Mouse (Mus musculus) midbrain, embryonic 12.5 days (tissue): Measurements from ENCODE around the gene Krt31. TPM values are rescaled to one million over a fixed set of nuclear protein-coding genes. Genes with fewer than 3 reads are reported as not detected.

ENCODE experiments used
- ATAC-seq: fragments of 200-750 bp; cut with Nextera tagmentation; 2 replicates; pipeline ENCODE4 v1.8.0; 2017; ENCODE audit warnings: low read depth, moderate TSS enrichment, moderate library complexity; ENCODE audit not compliant: low FRiP score
- H3K27ac ChIP-seq: fragments of 300-500 bp; sonication (generic); replicated peaks from 2 replicates; pipeline ENCODE4 v1.5.1; 2016; ENCODE audit warnings: mild to moderate bottlenecking
- H3K27me3 ChIP-seq: fragments of 300-500 bp; sonication (generic); 2 replicates; pipeline ENCODE4 v1.6.1; 2016; ENCODE audit warnings: mild to moderate bottlenecking
- H3K36me3 ChIP-seq: fragments of 300-500 bp; sonication (generic); 2 replicates; pipeline ENCODE4 v1.6.1; 2016
- H3K4me1 ChIP-seq: fragments of 300-500 bp; sonication (generic); 2 replicates; pipeline ENCODE4 v1.6.1; 2016
- H3K4me2 ChIP-seq: fragments of 300-500 bp; sonication (generic); replicated peaks from 2 replicates; pipeline ENCODE4 v1.6.1; 2016; ENCODE audit warnings: mild to moderate bottlenecking, moderate library complexity
- H3K4me3 ChIP-seq: fragments of 300-500 bp; sonication (generic); 2 replicates; pipeline ENCODE4 v1.5.1; 2016; ENCODE audit warnings: mild to moderate bottlenecking
- H3K9ac ChIP-seq: fragments of 300-500 bp; sonication (generic); replicated peaks from 2 replicates; pipeline ENCODE4 v1.6.1; 2016; ENCODE audit warnings: mild to moderate bottlenecking, moderate library complexity
- H3K9me3 ChIP-seq: fragments of 300-500 bp; sonication (generic); 2 replicates; pipeline ENCODE4 v1.6.1; 2016; ENCODE audit warnings: mild to moderate bottlenecking
- WGBS: fragments of 180-500 bp; shearing (Covaris S2); methylation state at CpG from one replicate; pipeline ENCODE4 v1.1.7; 2016; 5-methylcytosine and 5-hydroxymethylcytosine counted together
- polyA plus RNA-seq: library from polyadenylated mRNA; unstranded; fragments of >200 nt; fragmentation: Nextera tagmentation; extraction: Ambion mirVana; gene quantifications from 2 replicates; pipeline ENCODE4 v1.2.1, GENCODE M21; 2016

Krt31 gene
- polyA plus RNA-seq, 1 experiment from 2014 or later = not detected

GRCm38 (mm10) chr11:100046303-100046866 lies 4.0 kb downstream of the Krt31 start:
- Histone ChIP-seq H3K4me2 (no peak overlapping the region), H3K9ac (no peak overlapping the region), H3K27me3 (no peaks in the 10 kb centered on the region), H3K4me1 (no peaks in the 10 kb centered on the region), H3K9me3 (no peaks in the 10 kb centered on the region), H3K27ac (no peak overlapping the region), H3K36me3 (no peaks in the 10 kb centered on the region), H3K4me3 (no peak overlapping the region)
- no peak for ATAC-seq
- 90% methylated on average over 6 of the region's 6 CpGs for WGBS

DNA sequence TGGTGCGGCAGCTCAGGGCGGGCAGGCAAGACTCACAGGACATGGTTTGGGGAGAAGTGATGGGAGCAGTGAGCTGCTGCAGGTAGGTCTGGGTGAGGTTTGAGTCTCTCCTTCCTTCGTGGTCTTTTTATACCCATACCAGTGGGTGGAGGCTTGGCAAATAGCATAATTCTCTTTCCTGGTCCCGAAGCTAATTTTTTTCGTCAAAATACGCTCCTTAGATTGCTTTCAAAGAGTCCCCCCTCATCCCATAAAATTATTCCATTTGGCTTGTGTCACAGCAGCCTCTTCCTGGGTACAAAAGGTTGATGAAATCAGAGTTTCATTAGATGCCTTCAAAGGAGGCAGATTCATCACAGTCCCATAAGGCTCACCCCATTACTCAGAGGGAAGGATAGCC lies 8.9 kb downstream of the Krt31 start, which contains the start of gene Krt34:
TSS of gene Krt34 (minus strand) at position 101 of the 400 bp plus-strand sequence.
- no peak for ATAC-seq
- Histone ChIP-seq H3K27ac (no peak within 1 kb of the TSS), H3K27me3 (no peaks in the 10 kb centered on the region), H3K4me1 (no peaks in the 10 kb centered on the region), H3K9ac (no peak within 1 kb of the TSS), H3K9me3 (no peaks in the 10 kb centered on the region), H3K4me2 (no peak within 1 kb of the TSS), H3K36me3 (no peaks in the 10 kb centered on the region), H3K4me3 (no peak within 1 kb of the TSS)
- 88% methylated on average over 6 of the region's 6 CpGs for WGBS

GRCm38 (mm10) chr11:100029768-100030167 lies 20.6 kb downstream of the Krt31 start, which contains the start of gene Krt33b:
Gene Krt33b (minus strand): TSS chr11:100029868.
- ATAC-seq = no peak
- H3K9ac ChIP-seq = no peak within 1 kb of the TSS

DNA sequence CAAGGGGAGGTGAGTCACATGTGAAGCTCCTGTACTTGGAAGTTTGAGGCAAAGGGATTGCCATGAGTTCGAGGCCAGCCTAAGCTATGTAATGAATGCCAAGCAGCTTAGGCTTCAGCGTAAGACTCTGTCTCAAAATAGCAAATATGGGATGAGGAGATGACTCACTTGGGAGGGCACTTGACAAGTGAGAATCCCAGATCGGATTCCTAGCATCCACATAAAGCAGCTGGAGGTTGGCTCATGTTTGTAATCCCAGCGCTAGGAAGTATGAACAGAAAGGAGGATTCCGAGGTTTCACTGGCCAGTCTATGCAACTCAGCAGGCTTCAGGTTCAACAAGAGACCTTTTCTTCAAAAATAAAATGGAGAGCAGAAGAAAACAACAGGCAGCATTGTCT lies 28.9 kb downstream of the Krt31 start:
- Histone ChIP-seq H3K4me3 (no peak overlapping the region), H3K36me3 (no peaks in the 10 kb centered on the region), H3K4me1 (no peaks in the 10 kb centered on the region), H3K27ac (no peak overlapping the region), H3K4me2 (no peak overlapping the region), H3K9ac (no peak overlapping the region), H3K27me3 (no peaks in the 10 kb centered on the region), H3K9me3 (no peaks in the 10 kb centered on the region)
- 82% methylated on average over 5 of the region's 5 CpGs for WGBS
- no peak for ATAC-seq

More at GRCm38 (mm10) chr11:100029768-100030167, 20.6 kb downstream of the Krt31 start, which contains the start of gene Krt33b:
- no peaks in the 10 kb centered on the region for H3K36me3 ChIP-seq
- WGBS = 87% methylated on average over 6 of the region's 6 CpGs
- H3K4me3 ChIP-seq = no peak within 1 kb of the TSS
- H3K4me2 ChIP-seq = no peak within 1 kb of the TSS
- H3K4me1 ChIP-seq = no peaks in the 10 kb centered on the region
- no peaks in the 10 kb centered on the region for H3K27me3 ChIP-seq
- no peaks in the 10 kb centered on the region for H3K9me3 ChIP-seq
- no peak within 1 kb of the TSS for H3K27ac ChIP-seq

DNA sequence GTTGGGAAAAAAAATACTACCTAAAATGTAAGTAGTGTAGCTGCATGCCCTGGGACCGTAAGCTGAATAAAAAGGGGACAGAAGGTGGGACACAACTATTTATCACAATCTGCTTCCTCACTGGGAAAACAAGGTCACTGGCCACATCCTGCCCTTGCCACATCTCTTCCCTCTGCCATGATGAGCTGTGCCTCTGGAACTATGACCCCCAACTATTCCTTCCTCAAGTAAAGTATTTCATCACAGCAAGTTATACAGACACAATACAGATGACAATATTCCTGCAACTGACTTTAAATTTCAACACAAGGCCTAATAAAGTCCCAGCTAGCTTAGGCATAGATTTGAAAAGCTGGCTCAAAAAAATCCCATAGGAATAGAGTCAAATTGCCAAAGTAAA lies 30.9 kb downstream of the Krt31 start:
- Histone ChIP-seq H3K27me3 (no peaks in the 10 kb centered on the region), H3K27ac (no peak overlapping the region), H3K4me1 (no peaks in the 10 kb centered on the region), H3K4me3 (no peak overlapping the region), H3K4me2 (no peak overlapping the region), H3K9ac (no peak overlapping the region), H3K9me3 (no peaks in the 10 kb centered on the region), H3K36me3 (no peaks in the 10 kb centered on the region)
- ATAC-seq = no peak
- 92% methylated on average over 1 of the region's 1 CpGs for WGBS

DNA sequence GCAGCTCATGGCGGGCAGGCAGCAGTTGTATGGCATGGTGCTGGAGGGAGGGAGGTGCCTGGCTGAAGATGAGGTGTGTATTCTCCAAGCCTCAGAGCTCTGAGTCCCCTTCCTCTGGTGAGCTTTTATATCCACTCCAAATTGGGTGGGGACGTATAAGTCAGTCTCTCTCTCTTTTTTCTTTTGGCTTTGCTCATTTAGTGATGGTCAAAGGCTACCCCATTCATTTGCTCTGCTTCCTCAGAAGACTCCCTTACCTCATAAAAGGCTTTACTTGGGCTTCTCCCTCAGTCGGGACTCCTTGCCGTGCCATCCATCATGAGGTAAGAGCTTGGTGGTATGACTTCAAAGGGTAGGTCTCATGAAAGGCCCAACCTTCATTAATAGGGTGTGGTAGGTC lies 34.2 kb downstream of the Krt31 start, which contains the start of gene Krt33a:
TSS of gene Krt33a (minus strand) at position 101 of the 400 bp plus-strand sequence.
- H3K36me3 ChIP-seq = no peaks in the 10 kb centered on the region
- H3K27me3 ChIP-seq = no peaks in the 10 kb centered on the region
- H3K4me1 ChIP-seq = no peaks in the 10 kb centered on the region
- no peaks in the 10 kb centered on the region for H3K9me3 ChIP-seq
- 90% methylated on average over 4 of the region's 4 CpGs for WGBS
- no peak within 1 kb of the TSS for H3K9ac ChIP-seq
- no peak within 1 kb of the TSS for H3K4me2 ChIP-seq
- H3K4me3 ChIP-seq = no peak within 1 kb of the TSS
- no peak within 1 kb of the TSS for H3K27ac ChIP-seq
- ATAC-seq = no peak

DNA sequence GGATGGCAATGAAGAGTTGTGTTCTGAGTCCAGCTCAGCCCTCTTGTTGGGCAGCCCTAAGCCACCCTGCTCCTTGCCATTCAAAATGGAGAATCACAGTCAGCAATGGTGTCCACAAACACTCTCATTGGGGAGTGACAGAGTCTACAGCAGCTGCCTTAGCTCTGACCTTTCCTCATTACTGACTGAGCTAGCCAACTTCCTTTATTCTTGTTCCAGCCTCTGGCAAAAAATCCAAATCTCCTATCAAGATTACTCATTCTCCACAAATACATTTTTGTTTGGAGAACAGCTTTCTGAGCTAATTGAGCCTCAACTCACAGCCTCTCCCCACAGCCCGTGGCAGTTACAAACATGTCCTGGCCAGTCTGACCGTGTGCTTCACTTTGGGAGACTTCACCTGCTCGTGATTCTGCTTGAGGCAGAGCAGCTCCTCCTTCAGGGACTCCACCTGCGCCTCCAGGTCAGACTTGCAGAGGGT lies 36.6 kb downstream of the Krt31 start:
- Histone ChIP-seq H3K9ac (no peak overlapping the region), H3K36me3 (no peaks in the 10 kb centered on the region), H3K4me1 (no peaks in the 10 kb centered on the region), H3K9me3 (no peaks in the 10 kb centered on the region), H3K27ac (no peak overlapping the region), H3K4me3 (no peak overlapping the region), H3K27me3 (no peaks in the 10 kb centered on the region), H3K4me2 (no peak overlapping the region)
- WGBS = 76% methylated on average over 4 of the region's 4 CpGs
- no peak for ATAC-seq

GRCm38 (mm10) chr11:100010682-100011081 lies 39.7 kb downstream of the Krt31 start:
- no peak overlapping the region for H3K4me3 ChIP-seq
- no peaks in the 10 kb centered on the region for H3K36me3 ChIP-seq
- no peak overlapping the region for H3K9ac ChIP-seq
- no peak overlapping the region for H3K4me2 ChIP-seq
- H3K27me3 ChIP-seq = no peaks in the 10 kb centered on the region
- H3K9me3 ChIP-seq = no peaks in the 10 kb centered on the region
- H3K4me1 ChIP-seq = no peaks in the 10 kb centered on the region
- no peak overlapping the region for H3K27ac ChIP-seq
- no peak for ATAC-seq
- 84% methylated on average over 5 of the region's 5 CpGs for WGBS

DNA sequence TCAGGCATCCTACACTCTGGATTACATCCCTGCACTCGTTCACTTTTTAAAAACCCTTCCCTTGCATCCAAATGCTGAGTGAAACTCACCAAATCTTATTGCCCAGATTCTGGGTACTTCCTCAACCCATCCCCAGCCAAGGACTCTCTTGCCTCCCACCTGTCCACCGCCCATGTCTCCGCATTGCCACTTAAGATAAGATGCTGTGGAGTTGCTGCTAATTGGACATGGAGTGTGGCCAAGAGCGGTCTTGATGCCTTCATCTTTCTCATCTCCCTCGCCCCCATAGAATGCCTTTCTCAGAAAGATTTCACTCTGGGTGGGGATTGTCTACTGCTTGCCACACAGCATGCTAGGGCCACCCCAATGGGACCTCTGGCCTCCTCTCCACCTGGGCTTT lies 42.0 kb downstream of the Krt31 start:
- Histone ChIP-seq H3K27ac (no peak overlapping the region), H3K9ac (no peak overlapping the region), H3K27me3 (no peaks in the 10 kb centered on the region), H3K36me3 (no peaks in the 10 kb centered on the region), H3K4me2 (no peak overlapping the region), H3K9me3 (no peaks in the 10 kb centered on the region), H3K4me3 (no peak overlapping the region), H3K4me1 (no peaks in the 10 kb centered on the region)
- no peak for ATAC-seq
- 86% methylated on average over 5 of the region's 5 CpGs for WGBS

DNA sequence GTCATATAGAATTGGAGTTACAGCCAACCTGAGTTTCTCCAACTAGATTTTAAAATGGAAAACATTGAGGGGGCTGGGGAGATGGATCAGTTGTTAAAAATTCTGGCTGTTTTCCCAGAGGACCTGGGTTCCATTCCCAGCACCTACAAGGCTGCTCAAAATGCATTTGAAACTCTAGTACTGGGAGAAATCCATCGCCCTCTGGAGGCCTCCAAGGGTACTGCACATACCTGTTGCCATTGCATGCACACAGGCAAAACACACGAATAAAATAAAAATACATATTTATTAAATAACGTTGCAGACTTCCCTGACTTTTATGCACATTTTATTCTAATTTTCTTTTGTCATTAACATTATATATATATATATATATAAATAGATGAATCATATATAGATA lies 43.7 kb downstream of the Krt31 start:
- H3K4me1 ChIP-seq = no peaks in the 10 kb centered on the region
- no peak overlapping the region for H3K27ac ChIP-seq
- WGBS = 52% methylated on average over 3 of the region's 3 CpGs
- no peak for ATAC-seq
- H3K4me2 ChIP-seq = no peak overlapping the region
- no peak overlapping the region for H3K9ac ChIP-seq
- no peak overlapping the region for H3K4me3 ChIP-seq
- H3K36me3 ChIP-seq = no peaks in the 10 kb centered on the region
- 0 out of 2 replicates have a peak, but pooled peaks cover 1% of the 10 kb centered on the region for H3K9me3 ChIP-seq
- no peaks in the 10 kb centered on the region for H3K27me3 ChIP-seq

GRCm38 (mm10) chr11:100005905-100006304 lies 44.4 kb downstream of the Krt31 start:
- Histone ChIP-seq H3K9ac (no peak overlapping the region), H3K4me2 (no peak overlapping the region), H3K9me3 (0 out of 2 replicates have a peak, but pooled peaks cover 3% of the 10 kb centered on the region), H3K4me3 (no peak overlapping the region), H3K4me1 (no peaks in the 10 kb centered on the region), H3K27me3 (no peaks in the 10 kb centered on the region), H3K27ac (no peak overlapping the region), H3K36me3 (no peaks in the 10 kb centered on the region)
- WGBS = 87% methylated on average over 8 of the region's 8 CpGs
- ATAC-seq = no peak

GRCm38 (mm10) chr11:100004846-100005245 lies 45.5 kb downstream of the Krt31 start:
- Histone ChIP-seq H3K9ac (no peak overlapping the region), H3K27ac (no peak overlapping the region), H3K4me3 (no peak overlapping the region), H3K36me3 (no peaks in the 10 kb centered on the region), H3K9me3 (0 out of 2 replicates have a peak, but pooled peaks cover 3% of the 10 kb centered on the region), H3K4me1 (no peaks in the 10 kb centered on the region), H3K4me2 (no peak overlapping the region), H3K27me3 (no peaks in the 10 kb centered on the region)
- WGBS = 27% methylated on average over 6 of the region's 6 CpGs
- ATAC-seq = no peak

- no peak overlapping the region for H3K4me3 ChIP-seq
- ATAC-seq = no peak
- H3K9ac ChIP-seq = no peak overlapping the region
- no peaks in the 10 kb centered on the region for H3K36me3 ChIP-seq
- WGBS = 93% methylated on average over 7 of the region's 7 CpGs
- no peaks in the 10 kb centered on the region for H3K4me1 ChIP-seq
- 0 out of 2 replicates have a peak, but pooled peaks cover 4% of the 10 kb centered on the region for H3K27me3 ChIP-seq
- 0 out of 2 replicates have a peak, but pooled peaks cover 3% of the 10 kb centered on the region for H3K9me3 ChIP-seq
- H3K4me2 ChIP-seq = no peak overlapping the region
- no peak overlapping the region for H3K27ac ChIP-seq
Observed at GRCm38 (mm10) chr11:99999091-99999490, 51.3 kb downstream of the Krt31 start.
